Mouse (Mus musculus): ENCODE measurements around the gene Mllt11. TPM values are rescaled to one million over a fixed set of nuclear protein-coding genes. Genes with fewer than 3 reads are reported as not detected.

The Mllt11 gene
- polyA plus RNA-seq, 1 experiment from 2014 or later, result 16.1 TPM

GRCm38 (mm10) chr3:95274453-95274852 lies 42.5 kb upstream of the Mllt11 start:
- Histone ChIP-seq H3K4me2 (no peak overlapping the region), H3K9ac (no peak overlapping the region), H3K27me3 (ENCODE audit: insufficient read depth, low read length) (no peaks in the 10 kb centered on the region), H3K36me3 (ENCODE audit: insufficient read depth) (peaks cover 6% of the 10 kb centered on the region; the same call in 1 of the 2 replicates), H3K4me3 (ENCODE audit: low read depth, low read length) (no peak overlapping the region), H3K9me3 (ENCODE audit: low read depth, low read length) (no peaks in the 10 kb centered on the region), H3K4me1 (ENCODE audit: insufficient read depth) (no peaks in the 10 kb centered on the region), H3K27ac (ENCODE audit: low read depth) (no peak overlapping the region)
- DNase-seq, result no peak
- TF ChIP-seq CTCF (IDR thresholded peaks at IDR 0.05; ENCODE audit: low read depth), result no peak
- ATAC-seq (ENCODE audit: insufficient read depth), result no peak
- 96% methylated on average over 4 of the region's 4 CpGs for WGBS

DNA sequence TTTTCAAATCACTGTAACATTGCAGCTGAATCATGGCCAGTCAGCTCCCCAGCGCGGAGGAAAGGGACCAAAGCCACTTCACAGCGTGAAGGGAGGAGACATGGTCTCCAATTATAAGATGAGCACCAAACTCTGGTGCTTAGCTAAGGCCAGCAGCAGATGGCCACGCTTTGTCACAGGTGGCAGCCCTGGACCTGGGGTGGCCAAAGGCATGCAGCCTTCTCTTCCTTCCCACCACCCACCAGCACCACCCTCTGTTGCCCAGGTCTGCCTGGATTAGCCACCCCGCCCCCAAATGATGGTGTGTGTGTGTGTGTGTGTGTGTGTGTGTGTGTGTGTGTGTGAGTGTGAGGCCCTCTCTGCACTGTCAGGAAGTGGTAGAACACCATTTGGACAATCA lies 41.5 kb upstream of the Mllt11 start:
- H3K27me3 ChIP-seq (ENCODE audit: insufficient read depth, low read length), result no peaks in the 10 kb centered on the region
- no peak overlapping the region for H3K4me3 ChIP-seq (ENCODE audit: low read depth, low read length)
- peaks cover 14% of the 10 kb centered on the region for H3K36me3 ChIP-seq (ENCODE audit: insufficient read depth)
- 0 out of 2 replicates have a peak, but pooled peaks have one; percentile 10 for ATAC-seq (ENCODE audit: insufficient read depth)
- H3K9ac ChIP-seq, result no peak overlapping the region
- TF ChIP-seq CTCF (IDR thresholded peaks at IDR 0.05; ENCODE audit: low read depth), result no peak
- 89% methylated on average over 5 of the region's 5 CpGs for WGBS
- no peak for DNase-seq
- H3K9me3 ChIP-seq (ENCODE audit: low read depth, low read length), result no peaks in the 10 kb centered on the region
- no peak overlapping the region for H3K4me2 ChIP-seq
- no peaks in the 10 kb centered on the region for H3K4me1 ChIP-seq (ENCODE audit: insufficient read depth)
- H3K27ac ChIP-seq (ENCODE audit: low read depth), result no peak overlapping the region

GRCm38 (mm10) chr3:95270766-95271364 lies 38.9 kb upstream of the Mllt11 start:
- TF ChIP-seq CTCF (IDR thresholded peaks at IDR 0.05; ENCODE audit: low read depth), result no peak
- H3K4me2 ChIP-seq, result no peak overlapping the region
- H3K4me1 ChIP-seq (ENCODE audit: insufficient read depth), result no peaks in the 10 kb centered on the region
- 82% methylated on average over 12 of the region's 12 CpGs for WGBS
- no peak overlapping the region for H3K9ac ChIP-seq
- ATAC-seq (ENCODE audit: insufficient read depth), result no peak
- no peaks in the 10 kb centered on the region for H3K9me3 ChIP-seq (ENCODE audit: low read depth, low read length)
- DNase-seq, result no peak
- H3K4me3 ChIP-seq (ENCODE audit: low read depth, low read length), result no peak overlapping the region
- H3K36me3 ChIP-seq (ENCODE audit: insufficient read depth), result peaks cover 22% of the 10 kb centered on the region
- no peak overlapping the region for H3K27ac ChIP-seq (ENCODE audit: low read depth)
- no peaks in the 10 kb centered on the region for H3K27me3 ChIP-seq (ENCODE audit: insufficient read depth, low read length)

GRCm38 (mm10) chr3:95269789-95270188 lies 37.8 kb upstream of the Mllt11 start:
- TF ChIP-seq CTCF (IDR thresholded peaks at IDR 0.05; ENCODE audit: low read depth), result no peak
- Histone ChIP-seq H3K9me3 (ENCODE audit: low read depth, low read length) (no peaks in the 10 kb centered on the region), H3K27ac (ENCODE audit: low read depth) (no peak overlapping the region), H3K27me3 (ENCODE audit: insufficient read depth, low read length) (no peaks in the 10 kb centered on the region), H3K4me2 (no peak overlapping the region), H3K9ac (no peak overlapping the region), H3K36me3 (ENCODE audit: insufficient read depth) (peaks cover 30% of the 10 kb centered on the region), H3K4me1 (ENCODE audit: insufficient read depth) (no peaks in the 10 kb centered on the region), H3K4me3 (ENCODE audit: low read depth, low read length) (no peak overlapping the region)
- ATAC-seq (ENCODE audit: insufficient read depth) (no peak), DNase-seq (no peak)
- WGBS, result 83% methylated on average over 5 of the region's 5 CpGs

- ATAC-seq (ENCODE audit: insufficient read depth), result no peak
- no peak for TF ChIP-seq CTCF (IDR thresholded peaks at IDR 0.05; ENCODE audit: low read depth)
These were observed 35.9 kb upstream of the Mllt11 start for GRCm38 (mm10) chr3:95267855-95268254.

GRCm38 (mm10) chr3:95266052-95266451 lies 34.1 kb upstream of the Mllt11 start:
- Histone ChIP-seq H3K27me3 (ENCODE audit: insufficient read depth, low read length) (no peaks in the 10 kb centered on the region), H3K36me3 (ENCODE audit: insufficient read depth) (peaks cover 58% of the 10 kb centered on the region), H3K9ac (no peak overlapping the region), H3K27ac (ENCODE audit: low read depth) (no peak overlapping the region), H3K9me3 (ENCODE audit: low read depth, low read length) (no peaks in the 10 kb centered on the region), H3K4me2 (no peak overlapping the region), H3K4me1 (ENCODE audit: insufficient read depth) (no peaks in the 10 kb centered on the region), H3K4me3 (ENCODE audit: low read depth, low read length) (no peak overlapping the region)
- WGBS, result 91% methylated on average over 3 of the region's 3 CpGs
- DNase-seq, result no peak
- no peak for ATAC-seq (ENCODE audit: insufficient read depth)
- TF ChIP-seq CTCF (IDR thresholded peaks at IDR 0.05; ENCODE audit: low read depth), result no peak

More at GRCm38 (mm10) chr3:95267855-95268254, 35.9 kb upstream of the Mllt11 start:
- no peak for DNase-seq
- Histone ChIP-seq H3K4me1 (ENCODE audit: insufficient read depth) (no peaks in the 10 kb centered on the region), H3K27me3 (ENCODE audit: insufficient read depth, low read length) (no peaks in the 10 kb centered on the region), H3K36me3 (ENCODE audit: insufficient read depth) (peaks cover 46% of the 10 kb centered on the region), H3K27ac (ENCODE audit: low read depth) (no peak overlapping the region), H3K4me2 (no peak overlapping the region), H3K9ac (no peak overlapping the region), H3K4me3 (ENCODE audit: low read depth, low read length) (no peak overlapping the region), H3K9me3 (ENCODE audit: low read depth, low read length) (no peaks in the 10 kb centered on the region)

DNA sequence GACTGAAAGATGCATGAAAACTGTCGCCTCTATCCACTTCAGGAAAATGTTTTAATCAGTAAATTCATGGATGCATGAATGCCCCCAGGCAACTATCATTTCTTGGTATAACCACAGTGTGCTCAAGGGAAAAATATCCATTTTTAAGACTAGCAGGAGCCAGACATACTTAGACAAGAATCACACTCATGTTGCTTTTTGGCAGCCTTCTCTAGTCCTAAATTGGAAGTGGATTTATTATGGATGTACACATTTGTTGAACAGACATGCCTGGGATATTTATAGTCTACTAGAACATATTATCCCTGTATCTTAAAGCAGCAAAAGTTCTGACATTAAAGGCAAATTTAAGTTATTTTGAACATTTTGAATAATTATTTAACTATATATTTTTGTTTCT lies 32.8 kb upstream of the Mllt11 start:
- Histone ChIP-seq H3K36me3 (ENCODE audit: insufficient read depth) (peaks cover 69% of the 10 kb centered on the region), H3K9ac (no peak overlapping the region), H3K4me1 (ENCODE audit: insufficient read depth) (no peaks in the 10 kb centered on the region), H3K4me3 (ENCODE audit: low read depth, low read length) (no peak overlapping the region), H3K27me3 (ENCODE audit: insufficient read depth, low read length) (no peaks in the 10 kb centered on the region), H3K27ac (ENCODE audit: low read depth) (no peak overlapping the region), H3K9me3 (ENCODE audit: low read depth, low read length) (no peaks in the 10 kb centered on the region), H3K4me2 (no peak overlapping the region)
- 71% methylated on average over 1 of the region's 1 CpGs for WGBS
- ATAC-seq (ENCODE audit: insufficient read depth), result no peak
- TF ChIP-seq CTCF (IDR thresholded peaks at IDR 0.05; ENCODE audit: low read depth), result no peak
- DNase-seq, result no peak

Data from lung, embryonic 14.5 days (tissue).